Mouse (Mus musculus) midbrain, embryonic 10.5 days (tissue): ENCODE results near the gene Ttll11. TPM values are rescaled to one million over a fixed set of nuclear protein-coding genes. Genes with fewer than 3 reads are reported as not detected.

Source experiments
- DNase-seq: peaks from one replicate; pipeline ENCODE4 v3.0.0-alpha.2; 2017; ENCODE audit warnings: low spot score
- H3K27ac ChIP-seq: fragments of 300-500 bp; sonication (generic); replicated peaks from 2 replicates; pipeline ENCODE4 v1.5.1; 2016; ENCODE audit warnings: mild to moderate bottlenecking
- H3K27me3 ChIP-seq: fragments of 300-500 bp; sonication (generic); 2 replicates; pipeline ENCODE4 v1.6.1; 2016; ENCODE audit warnings: low read depth, mild to moderate bottlenecking; ENCODE audit not compliant: poor library complexity, severe bottlenecking
- H3K36me3 ChIP-seq: fragments of 300-500 bp; sonication (generic); 2 replicates; pipeline ENCODE4 v1.6.1; 2016; ENCODE audit warnings: mild to moderate bottlenecking, moderate library complexity
- H3K4me1 ChIP-seq: fragments of 300-500 bp; sonication (generic); 2 replicates; pipeline ENCODE4 v1.6.1; 2016
- H3K4me3 ChIP-seq: fragments of 300-500 bp; sonication (generic); 2 replicates; pipeline ENCODE4 v1.5.1; 2016; ENCODE audit warnings: mild to moderate bottlenecking, moderate library complexity
- H3K9me3 ChIP-seq: fragments of 300-500 bp; sonication (generic); replicated peaks from 2 replicates; pipeline ENCODE4 v1.6.1; 2016; ENCODE audit warnings: mild to moderate bottlenecking
- WGBS: fragments of 180-500 bp; shearing (Covaris S2); methylation state at CpG from one replicate; pipeline ENCODE4 v1.1.7; 2016; 5-methylcytosine and 5-hydroxymethylcytosine counted together
- polyA plus RNA-seq: library from polyadenylated mRNA; unstranded; fragments of >200 nt; fragmentation: Nextera tagmentation; extraction: Ambion mirVana; gene quantifications from 2 replicates; pipeline ENCODE4 v1.2.1, GENCODE M21; 2016

Gene Ttll11
- 0.74 and 0.92 TPM in 2 replicates for polyA plus RNA-seq

DNA sequence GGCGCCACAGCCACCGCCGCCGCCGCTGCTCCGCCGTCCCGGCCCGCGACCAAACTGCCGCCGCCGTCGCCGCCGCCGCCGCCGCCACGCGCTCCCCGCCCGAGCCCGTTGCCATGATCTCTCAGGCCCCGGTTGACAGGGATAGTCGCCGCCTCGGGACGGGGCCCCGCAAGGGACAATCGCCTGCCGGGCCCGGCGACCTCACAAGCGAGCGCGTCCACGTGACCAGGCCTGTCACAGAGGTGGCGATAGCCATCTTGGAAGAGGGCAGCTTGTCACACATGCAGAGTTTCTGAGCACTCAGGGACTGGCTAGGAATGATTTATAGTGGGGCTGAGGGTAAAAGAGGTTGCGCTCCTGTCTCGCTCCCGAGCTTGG lies at the start of gene Ttll11:
Ttll11 (minus strand) TSS at position 270 of the 378 bp plus-strand sequence.
- H3K27me3 ChIP-seq, result peaks cover 4% of the 10 kb centered on the region; the same call in 1 of the 2 replicates
- H3K4me1 ChIP-seq, result peaks cover 33% of the 10 kb centered on the region
- H3K27ac ChIP-seq, result peak within 1 kb of the TSS; percentile 89
- WGBS, result 1% methylated on average over 42 of the region's 42 CpGs
- DNase-seq, result peak; percentile 94
- H3K36me3 ChIP-seq, result no peaks in the 10 kb centered on the region
- H3K4me3 ChIP-seq, result peak within 1 kb of the TSS; percentile 89
- H3K9me3 ChIP-seq, result no peaks in the 10 kb centered on the region

DNA sequence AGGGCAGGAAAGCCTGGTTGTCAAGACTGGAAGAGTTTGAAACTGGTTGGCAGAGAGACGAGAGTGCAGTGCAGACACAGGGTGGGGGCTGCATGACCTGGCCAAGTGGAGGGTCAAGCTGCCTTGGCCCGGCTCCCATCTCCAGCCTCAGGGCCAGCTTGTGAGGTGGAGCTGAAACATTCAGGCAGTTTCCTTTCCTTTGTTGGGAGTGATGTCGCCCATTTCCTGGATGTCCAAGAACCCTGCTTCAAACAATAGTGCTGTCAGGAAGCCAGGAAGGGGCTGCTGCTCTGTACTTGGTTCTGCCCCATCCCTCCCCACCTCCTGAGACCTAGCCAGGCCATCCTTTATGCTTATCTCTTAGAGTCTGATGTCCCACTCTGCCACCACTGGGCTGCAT lies 43.6 kb upstream of the Ttll11 start:
- Histone ChIP-seq H3K27me3 (peaks cover 16% of the 10 kb centered on the region), H3K9me3 (no peaks in the 10 kb centered on the region), H3K4me1 (peaks cover 11% of the 10 kb centered on the region), H3K36me3 (no peaks in the 10 kb centered on the region), H3K27ac (no peak overlapping the region), H3K4me3 (no peak overlapping the region)
- DNase-seq, result no peak
- 69% methylated on average over 3 of the region's 3 CpGs for WGBS

DNA sequence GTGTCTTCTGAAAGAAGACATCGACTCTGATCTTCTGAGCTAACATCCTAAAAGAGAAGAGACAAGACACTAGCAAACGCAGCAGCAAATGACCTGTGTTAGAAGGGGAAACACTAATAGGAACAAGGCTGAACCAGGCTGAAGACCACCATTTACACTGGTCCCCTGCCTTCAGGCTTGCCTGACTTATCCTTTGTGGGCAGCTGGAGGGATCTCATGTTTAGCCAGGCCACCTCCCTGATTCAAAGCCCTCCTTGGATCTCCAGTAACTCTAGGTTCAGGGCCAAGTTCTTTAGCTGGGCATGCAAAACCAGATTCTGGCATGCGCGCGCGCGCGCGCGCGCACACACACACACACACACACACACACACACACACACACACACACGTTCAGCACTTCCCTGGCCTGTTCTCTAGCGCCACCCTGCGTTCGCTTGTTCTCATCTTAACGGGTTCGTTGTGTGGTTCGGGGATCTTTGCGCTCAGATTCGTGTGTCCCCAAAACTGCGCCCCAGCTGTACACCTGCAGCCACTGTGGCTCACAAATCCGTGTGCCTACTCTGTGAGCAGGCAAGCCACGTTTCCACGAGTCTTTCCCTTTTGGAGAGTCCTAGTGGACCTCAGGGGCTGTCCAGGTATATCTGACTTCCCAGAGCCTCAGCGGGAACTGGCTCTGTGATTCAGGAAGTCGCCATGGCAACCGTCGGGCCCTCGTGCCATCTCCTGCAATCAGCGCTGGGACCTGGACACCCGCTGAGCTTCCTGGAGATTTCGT lies 41.9 kb upstream of the Ttll11 start:
- peaks cover 16% of the 10 kb centered on the region for H3K27me3 ChIP-seq
- peak; percentile 80 for DNase-seq
- WGBS, result 10% methylated on average over 32 of the region's 32 CpGs
- H3K9me3 ChIP-seq, result no peaks in the 10 kb centered on the region
- no peak overlapping the region; the same call in 1 of the 2 replicates for H3K27ac ChIP-seq
- peaks cover 11% of the 10 kb centered on the region for H3K4me1 ChIP-seq
- H3K4me3 ChIP-seq, result peak overlapping the region; percentile 48
- H3K36me3 ChIP-seq, result no peaks in the 10 kb centered on the region

DNA sequence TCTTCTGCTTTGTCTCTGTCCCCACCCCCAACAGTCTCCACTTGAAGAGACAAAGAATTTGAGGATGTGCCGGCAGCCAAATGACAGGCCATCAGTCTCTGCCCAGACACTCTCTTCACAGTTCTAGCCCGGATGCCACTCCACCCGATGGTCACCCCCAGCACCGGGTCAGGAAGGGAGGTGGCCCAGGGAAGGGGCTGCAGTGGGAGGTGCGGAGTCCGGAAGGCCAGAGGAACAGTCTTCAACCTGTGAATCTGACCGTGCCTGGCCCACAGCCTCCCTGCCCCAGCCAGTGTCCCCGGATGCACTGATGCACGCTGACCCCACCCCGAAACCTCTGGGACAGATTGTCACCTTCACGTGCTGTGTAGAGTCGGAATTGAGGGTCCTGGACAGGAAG lies 33.3 kb upstream of the Ttll11 start:
- no peak overlapping the region for H3K4me3 ChIP-seq
- WGBS, result 73% methylated on average over 12 of the region's 12 CpGs
- DNase-seq, result no peak

DNA sequence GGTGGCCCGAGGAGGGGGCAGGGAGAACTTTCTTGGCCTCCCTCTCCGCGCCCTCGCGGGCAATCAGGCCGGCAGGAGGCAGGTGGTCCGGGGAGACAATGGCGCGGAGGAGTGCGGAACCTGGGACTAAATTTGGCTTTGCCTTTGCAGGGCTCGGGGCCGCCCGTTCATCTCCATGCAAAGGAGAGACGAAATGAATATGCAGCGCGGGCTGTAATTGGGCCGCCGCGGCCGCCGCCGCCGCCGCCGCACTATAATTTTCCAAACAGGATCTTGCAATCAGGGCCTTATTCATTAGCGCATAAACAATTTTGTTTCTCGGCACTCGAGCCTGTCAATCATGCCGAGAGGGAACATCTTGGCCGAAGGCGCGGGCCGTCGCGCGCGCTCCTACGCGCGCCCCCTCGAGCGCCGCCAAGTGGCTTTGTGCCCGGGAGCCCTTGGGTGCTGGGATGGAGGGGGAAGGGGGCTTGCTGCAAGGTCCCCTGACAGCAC lies 31.7 kb upstream of the Ttll11 start:
- Histone ChIP-seq H3K36me3 (no peaks in the 10 kb centered on the region), H3K4me3 (peak overlapping the region; percentile 56), H3K27me3 (peaks cover 37% of the 10 kb centered on the region), H3K27ac (peak overlapping the region; percentile 77), H3K4me1 (peaks cover 16% of the 10 kb centered on the region), H3K9me3 (no peaks in the 10 kb centered on the region)
- DNase-seq, result peak; percentile 50
- WGBS, result under 1% methylated on average over 44 of the region's 44 CpGs

More for the DNA sequence above, 33.3 kb upstream of the Ttll11 start:
- Histone ChIP-seq H3K27ac (no peak overlapping the region), H3K4me1 (peaks cover 16% of the 10 kb centered on the region), H3K27me3 (peaks cover 37% of the 10 kb centered on the region), H3K9me3 (no peaks in the 10 kb centered on the region), H3K36me3 (no peaks in the 10 kb centered on the region)

DNA sequence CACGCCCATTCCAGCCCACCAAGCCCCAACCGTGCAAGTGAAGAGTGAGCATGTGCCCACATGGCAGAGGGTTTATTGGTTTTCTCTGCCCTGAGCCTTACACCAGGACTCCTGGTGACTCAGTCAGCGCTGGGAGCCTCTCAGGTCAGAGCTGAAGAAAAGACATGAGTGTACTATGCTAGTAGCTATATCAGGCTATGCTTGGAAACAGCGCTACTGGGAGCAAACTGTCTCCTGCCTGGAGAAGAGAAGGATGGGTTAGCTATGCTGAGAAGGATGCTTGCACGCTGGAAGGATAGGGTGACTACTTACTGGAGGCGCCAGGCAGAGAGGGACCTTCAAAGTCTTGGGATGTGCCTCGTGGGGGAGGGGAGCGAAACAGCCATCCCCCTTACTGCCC lies 30.9 kb upstream of the Ttll11 start:
- Histone ChIP-seq H3K27ac (no peak overlapping the region), H3K4me3 (peak overlapping the region; percentile 56), H3K27me3 (peaks cover 37% of the 10 kb centered on the region), H3K36me3 (no peaks in the 10 kb centered on the region), H3K4me1 (peaks cover 16% of the 10 kb centered on the region), H3K9me3 (no peaks in the 10 kb centered on the region)
- 42% methylated on average over 8 of the region's 8 CpGs for WGBS
- peak; percentile 25 for DNase-seq

DNA sequence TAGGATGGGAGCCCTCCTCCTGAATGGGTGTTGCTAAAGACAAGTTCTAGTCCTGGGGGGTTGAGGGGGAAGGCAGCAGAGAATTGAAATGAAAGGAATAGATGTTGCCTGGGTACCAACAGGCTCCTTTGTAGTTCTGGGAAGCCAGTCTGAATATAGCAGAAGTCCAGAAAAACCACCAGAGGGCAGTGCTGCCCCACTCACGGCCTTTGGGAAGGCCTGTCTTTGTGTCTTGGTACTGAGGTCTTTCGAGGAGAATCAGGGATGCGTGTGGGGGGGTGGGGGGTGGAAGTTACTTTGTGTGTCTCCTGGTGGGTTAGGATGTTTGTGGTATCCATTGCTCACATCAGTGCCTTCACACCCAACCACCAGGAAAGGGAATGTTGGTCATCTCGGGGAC lies 29.7 kb upstream of the Ttll11 start:
- peaks cover 48% of the 10 kb centered on the region for H3K27me3 ChIP-seq
- peak; percentile 73 for DNase-seq

DNA sequence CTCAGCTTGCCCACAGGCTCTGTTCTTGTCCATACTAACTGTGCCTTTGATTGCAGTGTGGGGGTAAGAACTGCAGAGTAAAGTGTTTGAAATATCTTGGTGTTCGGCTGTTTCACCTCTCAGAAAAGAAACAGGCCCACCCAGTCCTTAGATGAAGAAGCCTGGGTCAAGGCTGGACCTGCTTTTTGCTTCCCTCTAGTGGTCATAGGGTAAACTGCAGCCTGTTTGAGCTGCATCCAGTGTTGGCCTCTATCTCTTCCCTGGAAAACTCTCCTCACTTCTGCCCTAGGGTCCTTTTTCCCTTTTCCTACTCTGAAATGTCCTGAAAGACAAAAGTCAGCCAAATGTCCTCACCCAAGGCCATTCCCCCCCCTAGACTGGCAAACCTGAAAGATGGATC lies 28.4 kb upstream of the Ttll11 start:
- no peak overlapping the region for H3K4me3 ChIP-seq
- peak; percentile 52 for DNase-seq
- no peak overlapping the region for H3K27ac ChIP-seq
- peaks cover 51% of the 10 kb centered on the region for H3K27me3 ChIP-seq
- H3K4me1 ChIP-seq, result peaks cover 24% of the 10 kb centered on the region
- H3K36me3 ChIP-seq, result no peaks in the 10 kb centered on the region
- no peaks in the 10 kb centered on the region for H3K9me3 ChIP-seq
- WGBS, result 38% methylated on average over 1 of the region's 1 CpGs

More for the DNA sequence above, 29.7 kb upstream of the Ttll11 start:
- no peaks in the 10 kb centered on the region for H3K9me3 ChIP-seq
- no peak overlapping the region for H3K4me3 ChIP-seq
- no peak overlapping the region for H3K27ac ChIP-seq
- 27% methylated on average over 4 of the region's 4 CpGs for WGBS
- H3K4me1 ChIP-seq, result peaks cover 17% of the 10 kb centered on the region
- no peaks in the 10 kb centered on the region for H3K36me3 ChIP-seq

DNA sequence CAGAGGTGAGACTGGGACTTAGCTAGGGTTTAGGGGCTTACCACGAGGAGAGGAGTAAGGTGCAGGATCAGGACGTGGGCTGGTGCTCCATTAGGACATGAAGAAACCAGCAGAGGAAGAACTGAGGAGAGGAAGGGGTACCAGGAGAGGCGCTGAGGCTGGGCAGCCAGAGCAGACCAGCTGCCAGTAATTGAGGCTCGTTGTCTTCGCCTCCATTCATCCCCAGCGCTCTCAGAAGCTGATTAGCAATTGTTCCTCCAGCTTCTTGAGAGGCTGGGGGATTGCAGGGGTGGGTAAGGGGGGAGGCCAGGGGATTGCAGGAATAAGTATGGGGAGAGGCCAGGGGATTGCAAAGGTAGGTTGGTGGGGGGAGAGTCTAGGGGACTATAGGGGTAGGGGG lies 22.5 kb upstream of the Ttll11 start:
- no peak for DNase-seq
- WGBS, result 47% methylated on average over 6 of the region's 6 CpGs

DNA sequence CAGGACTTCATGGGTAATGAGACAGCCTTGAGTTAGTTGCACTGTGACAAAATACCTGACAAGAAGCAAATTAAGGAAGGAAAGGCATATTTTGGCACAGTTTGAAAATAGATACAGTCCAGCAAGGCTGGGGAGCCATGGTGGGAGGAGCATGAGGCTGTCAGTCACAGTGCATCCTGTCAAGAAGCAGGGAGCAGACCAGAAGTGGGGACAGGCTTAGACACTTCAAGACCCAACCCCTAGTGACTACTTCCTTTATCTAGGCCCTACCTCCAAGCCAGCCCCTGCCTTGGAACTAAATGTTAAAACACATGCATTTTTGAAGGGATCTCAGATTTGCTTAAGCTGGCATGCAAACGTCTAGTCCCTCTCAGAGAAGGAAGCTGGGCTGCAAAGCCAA lies 20.7 kb upstream of the Ttll11 start:
- Histone ChIP-seq H3K4me1 (0 out of 2 replicates have a peak, but pooled peaks cover 13% of the 10 kb centered on the region), H3K27me3 (peaks cover 15% of the 10 kb centered on the region), H3K36me3 (no peaks in the 10 kb centered on the region), H3K4me3 (no peak overlapping the region), H3K27ac (no peak overlapping the region), H3K9me3 (no peaks in the 10 kb centered on the region)
- DNase-seq, result no peak
- 57% methylated on average over 1 of the region's 1 CpGs for whole genome bisulfite sequencing

More for the DNA sequence above, 22.5 kb upstream of the Ttll11 start:
- Histone ChIP-seq H3K4me3 (no peak overlapping the region), H3K4me1 (0 out of 2 replicates have a peak, but pooled peaks cover 13% of the 10 kb centered on the region), H3K27ac (no peak overlapping the region), H3K9me3 (no peaks in the 10 kb centered on the region), H3K36me3 (no peaks in the 10 kb centered on the region), H3K27me3 (peaks cover 15% of the 10 kb centered on the region)

DNA sequence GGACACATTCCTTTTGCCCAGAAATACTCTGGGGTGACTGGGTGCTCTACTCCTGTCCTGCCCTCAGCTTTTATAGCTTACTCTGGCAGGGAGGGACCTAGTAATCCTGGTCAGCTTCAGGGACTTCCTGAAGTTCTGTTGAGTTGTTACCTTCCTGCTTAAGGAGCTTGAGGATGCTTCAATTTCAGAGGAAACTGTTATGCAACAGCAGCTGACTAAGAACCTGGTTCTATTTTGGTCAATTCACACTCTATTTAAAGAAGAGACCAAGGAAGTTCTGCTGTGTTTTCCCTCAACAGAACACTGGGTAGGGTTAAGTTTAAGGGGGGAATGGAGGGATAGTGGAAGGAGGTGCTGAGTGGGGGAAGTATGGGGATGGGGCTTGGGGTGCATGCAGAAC lies 19.5 kb upstream of the Ttll11 start:
- no peaks in the 10 kb centered on the region for H3K9me3 ChIP-seq
- no peak overlapping the region for H3K4me3 ChIP-seq
- 0 out of 2 replicates have a peak, but pooled peaks cover 10% of the 10 kb centered on the region for H3K4me1 ChIP-seq
- H3K36me3 ChIP-seq, result no peaks in the 10 kb centered on the region
- DNase-seq, result no peak
- no peak overlapping the region for H3K27ac ChIP-seq
- peaks cover 3% of the 10 kb centered on the region for H3K27me3 ChIP-seq

DNA sequence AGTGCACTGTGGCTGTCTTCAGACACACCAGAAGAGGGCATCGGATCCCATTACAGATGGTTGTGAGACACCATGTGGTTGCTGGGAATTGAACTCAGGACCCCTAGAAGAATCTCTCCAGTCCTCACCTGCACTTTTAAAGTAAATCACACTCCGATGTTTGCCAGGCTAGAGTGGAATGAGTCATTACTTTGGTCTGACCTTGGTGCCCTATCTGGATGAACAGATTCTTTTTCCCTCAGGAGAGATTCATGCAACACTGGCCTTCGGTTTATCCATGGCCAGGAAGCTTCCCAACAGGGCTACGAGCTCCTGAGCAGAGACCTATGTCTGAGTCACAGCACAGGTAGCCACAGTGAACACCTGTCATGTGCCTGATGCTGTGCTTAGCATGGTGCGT lies 18.7 kb upstream of the Ttll11 start:
- Histone ChIP-seq H3K4me3 (no peak overlapping the region), H3K27ac (no peak overlapping the region), H3K36me3 (no peaks in the 10 kb centered on the region), H3K27me3 (no peaks in the 10 kb centered on the region), H3K9me3 (no peaks in the 10 kb centered on the region), H3K4me1 (0 out of 2 replicates have a peak, but pooled peaks cover 5% of the 10 kb centered on the region)
- WGBS, result 87% methylated on average over 5 of the region's 5 CpGs
- no peak for DNase-seq

DNA sequence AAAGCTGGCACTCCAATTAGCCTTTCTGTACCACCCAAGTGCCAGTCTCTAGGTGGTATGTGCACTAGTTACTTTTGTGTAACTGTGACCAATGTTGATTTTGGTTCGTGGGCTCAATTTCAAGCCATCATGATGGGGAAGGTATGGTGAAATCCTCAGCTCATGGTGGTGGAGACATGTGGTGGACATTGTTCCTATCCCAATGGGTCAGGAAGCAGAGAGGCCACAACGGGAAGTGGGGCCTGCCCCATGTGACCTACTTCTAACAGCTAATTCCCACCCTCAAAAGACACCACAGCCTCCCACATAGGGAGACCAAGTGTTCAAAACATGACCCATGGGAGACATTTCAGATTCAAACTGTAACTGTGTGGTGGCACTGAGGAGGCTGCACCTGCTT lies 17.0 kb upstream of the Ttll11 start:
- Histone ChIP-seq H3K9me3 (no peaks in the 10 kb centered on the region), H3K4me1 (no peaks in the 10 kb centered on the region), H3K36me3 (no peaks in the 10 kb centered on the region), H3K4me3 (no peak overlapping the region), H3K27ac (no peak overlapping the region), H3K27me3 (no peaks in the 10 kb centered on the region)
- DNase-seq, result no peak
- 85% methylated on average over 2 of the region's 2 CpGs for WGBS
